ENCODE assay signal across 11 mouse cellular contexts in genomic region chr12:32044487-32045134, GRCm38 (mm10). TPM values are rescaled to one million over a fixed set of nuclear protein-coding genes. Genes with fewer than 3 reads are reported as not detected.
DNase-seq lines count a peak whose midpoint lies in the region; ATAC-seq lines count a peak whose summit lies in the region.
"Had no signal": no experiment of that assay in that cellular context is flagged by ENCODE, and none has a peak within 500 bp of the region (broad histone marks: within the 10 kb centered on the region; RNA-seq: fewer than 3 reads in every experiment).

No protein-coding gene starts in this region.

- no peak overlapping the region for H3K9ac ChIP-seq in intestine, embryonic 15.5 days

- no peaks in the 10 kb centered on the region for H3K9me3 ChIP-seq in megakaryocyte, embryonic 14.5 days
- no peaks in the 10 kb centered on the region for H3K9me3 ChIP-seq in embryonic facial prominence, embryonic 10.5 days
- H3K9me3 ChIP-seq in intestine, embryonic 15.5 days, result no peaks in the 10 kb centered on the region

- no peak for ATAC-seq in megakaryocyte, adult 5-6 weeks (ENCODE audit: poor library complexity, severe bottlenecking)
- peak; percentile 49; the same call in 1 of the 2 replicates for ATAC-seq in intestine, embryonic 15.5 days

- 23% methylated on average over 5 of the region's 5 CpGs for WGBS in embryonic facial prominence, embryonic 10.5 days
- WGBS in intestine, embryonic 15.5 days, result 50% methylated on average over 5 of the region's 5 CpGs

- H3K4me2 ChIP-seq in intestine, embryonic 15.5 days (replicated peaks), result no peak overlapping the region

- no peaks in the 10 kb centered on the region for H3K27me3 ChIP-seq in megakaryocyte, embryonic 14.5 days (replicated peaks)
- no peaks in the 10 kb centered on the region for H3K27me3 ChIP-seq in embryonic facial prominence, embryonic 10.5 days (replicated peaks; ENCODE audit: low read depth, poor library complexity, severe bottlenecking)
- no peaks in the 10 kb centered on the region for H3K27me3 ChIP-seq in intestine, embryonic 15.5 days (replicated peaks)

- DNase-seq in embryonic facial prominence, embryonic 10.5 days (ENCODE audit: low spot score), result peak; percentile 86
- DNase-seq in retina, embryonic 14.5 days (ENCODE audit: low spot score), result peak; percentile 39
- DNase-seq in heart, postnatal 36 days, result no peak
- DNase-seq in spleen, adult 18-20 months, result no peak
- no peak for DNase-seq in adrenal gland, postnatal 4 days (ENCODE audit: low spot score in 2 of 2)
- DNase-seq: cerebellum, adult 11-12 months; heart, adult 2 months; layer of hippocampus, postnatal 36 days had no signal

- H3K4me1 ChIP-seq in megakaryocyte, embryonic 14.5 days, result peaks cover 93% of the 10 kb centered on the region
- peaks cover 32% of the 10 kb centered on the region for H3K4me1 ChIP-seq in embryonic facial prominence, embryonic 10.5 days
- no peaks in the 10 kb centered on the region for H3K4me1 ChIP-seq in intestine, embryonic 15.5 days (replicated peaks)

- intact Hi-C loops in heart, postnatal 36 days (cut with DNase I), result no loop called here

- H3K4me3 ChIP-seq in megakaryocyte, embryonic 14.5 days (replicated peaks), result peak overlapping the region; percentile 15
- H3K4me3 ChIP-seq in embryonic facial prominence, embryonic 10.5 days, result peak overlapping the region; percentile 23; the same call in 1 of the 2 replicates
- no peak overlapping the region for H3K4me3 ChIP-seq in intestine, embryonic 15.5 days (replicated peaks)
- H3K4me3 ChIP-seq: heart, adult 2 months had no signal

- peak overlapping the region; percentile 85 for H3K27ac ChIP-seq in embryonic facial prominence, embryonic 10.5 days (replicated peaks)
- H3K27ac ChIP-seq in intestine, embryonic 15.5 days, result no peak overlapping the region
- H3K27ac ChIP-seq: heart, adult 2 months had no signal

- H3K36me3 ChIP-seq in megakaryocyte, embryonic 14.5 days (replicated peaks; ENCODE audit: low read length), result peaks cover 91% of the 10 kb centered on the region
- H3K36me3 ChIP-seq in embryonic facial prominence, embryonic 10.5 days (replicated peaks), result no peaks in the 10 kb centered on the region
- H3K36me3 ChIP-seq in intestine, embryonic 15.5 days, result no peaks in the 10 kb centered on the region

RNA-seq across cellular contexts. Expression of gene Prkar2b, which starts 16.5 kb away (rescaled TPM):
- 110 and 158 TPM in 2 replicates for polyA plus RNA-seq in megakaryocyte, embryonic 14.5 days (2012; ENCODE audit: insufficient read depth, low replicate concordance)
- total RNA-seq in megakaryocyte, adult 5-6 weeks (2015), result 41.4 and 43.6 TPM in 2 replicates
- 36.2 and 45.2 TPM in 2 replicates for total RNA-seq in megakaryocyte, adult 5-6 weeks (2017)
- polyA plus RNA-seq in embryonic facial prominence, embryonic 10.5 days (2016; fragmentation: Nextera tagmentation; extraction: Ambion mirVana), result 34.3 and 37.9 TPM in 2 replicates
- 17.0 and 17.9 TPM in 2 replicates for polyA plus RNA-seq in intestine, embryonic 15.5 days (2015; fragmentation: Nextera tagmentation; extraction: Ambion mirVana)
- 1 to 10 TPM; 2.5 to 9.3 TPM for total RNA-seq in heart, postnatal 36 days (2021)
- total RNA-seq in adrenal gland, postnatal 4 days (2021), result 100 to 1,000 TPM; 187 to 200 TPM

Comparison
In these comparisons a context has a peak if more than half of its experiments do, and no peak if none do; other contexts are left out.
1. DNase-seq: peak in embryonic facial prominence, embryonic 10.5 days (single experiment) and retina, embryonic 14.5 days (single experiment); none in heart, postnatal 36 days (0 of 2), spleen, adult 18-20 months (0 of 2) and adrenal gland, postnatal 4 days (0 of 2).
2. RNA of gene Prkar2b, which starts 16.5 kb away (total RNA-seq): 187 to 200 TPM in adrenal gland, postnatal 4 days; 36.2 to 45.2 TPM in megakaryocyte, adult 5-6 weeks and 2.5 to 9.3 TPM in heart, postnatal 36 days; every median in the first group is over 4 times any median in the second.